Mouse (Mus musculus) embryonic facial prominence, embryonic 10.5 days (tissue): ENCODE data around the gene Insl5. TPM values are rescaled to one million over a fixed set of nuclear protein-coding genes. Genes with fewer than 3 reads are reported as not detected.

Experiments used
- DNase-seq: peaks from one replicate; pipeline ENCODE4 v3.0.0-alpha.2; 2017; ENCODE audit warnings: low spot score
- H3K27ac ChIP-seq: fragments of 300-500 bp; sonication (generic); replicated peaks from 2 replicates; pipeline ENCODE4 v1.5.1; 2016; ENCODE audit warnings: mild to moderate bottlenecking
- H3K27me3 ChIP-seq: fragments of 300-500 bp; sonication (generic); replicated peaks from 2 replicates; pipeline ENCODE4 v1.6.1; 2016; ENCODE audit warnings: low read depth, mild to moderate bottlenecking; ENCODE audit not compliant: poor library complexity, severe bottlenecking
- H3K36me3 ChIP-seq: fragments of 300-500 bp; sonication (generic); replicated peaks from 2 replicates; pipeline ENCODE4 v1.6.1; 2016; ENCODE audit warnings: mild to moderate bottlenecking, moderate library complexity
- H3K4me1 ChIP-seq: fragments of 300-500 bp; sonication (generic); 2 replicates; pipeline ENCODE4 v1.6.1; 2016
- H3K4me3 ChIP-seq: fragments of 300-500 bp; sonication (generic); 2 replicates; pipeline ENCODE4 v1.5.1; 2016; ENCODE audit warnings: mild to moderate bottlenecking, moderate library complexity
- H3K9me3 ChIP-seq: fragments of 300-500 bp; sonication (generic); 2 replicates; pipeline ENCODE4 v1.6.1; 2016; ENCODE audit warnings: mild to moderate bottlenecking
- WGBS: fragments of 180-500 bp; shearing (Covaris S2); methylation state at CpG from one replicate; pipeline ENCODE4 v1.1.7; 2016; 5-methylcytosine and 5-hydroxymethylcytosine counted together
- polyA plus RNA-seq: library from polyadenylated mRNA; unstranded; fragments of >200 nt; fragmentation: Nextera tagmentation; extraction: Ambion mirVana; gene quantifications from 2 replicates; pipeline ENCODE4 v1.2.1, GENCODE M21; 2016

Gene Insl5
- polyA plus RNA-seq, result 0.30 TPM in 1 of 2 replicates, not detected in the other

DNA sequence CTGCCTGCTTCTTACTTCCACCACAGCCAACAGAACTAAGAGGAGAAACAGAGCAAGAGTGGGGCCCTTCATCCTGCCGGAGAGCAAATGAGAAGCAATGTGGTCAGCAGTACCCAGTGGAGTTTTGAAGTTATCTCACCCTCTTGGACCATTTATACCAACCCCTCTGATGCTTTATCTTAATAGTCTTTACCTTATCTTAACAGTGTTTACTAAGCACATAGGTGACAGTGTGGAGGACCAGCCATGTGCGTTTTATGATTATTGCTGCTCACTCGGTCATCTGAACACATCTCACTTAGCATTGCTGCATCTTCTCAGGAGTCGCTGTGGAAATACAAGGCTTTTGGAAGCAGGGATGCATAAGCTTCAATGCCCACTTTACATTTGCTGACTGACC is at the start of gene Insl5:
Gene Insl5 (minus strand): TSS at position 222 of the 400 bp plus-strand sequence.
- no peak within 1 kb of the TSS for H3K27ac ChIP-seq
- no peak within 1 kb of the TSS for H3K4me3 ChIP-seq
- H3K36me3 ChIP-seq, result no peaks in the 10 kb centered on the region
- no peaks in the 10 kb centered on the region for H3K27me3 ChIP-seq
- no peaks in the 10 kb centered on the region for H3K9me3 ChIP-seq
- no peak for DNase-seq
- H3K4me1 ChIP-seq, result no peaks in the 10 kb centered on the region
- WGBS, result 90% methylated on average over 4 of the region's 4 CpGs

DNA sequence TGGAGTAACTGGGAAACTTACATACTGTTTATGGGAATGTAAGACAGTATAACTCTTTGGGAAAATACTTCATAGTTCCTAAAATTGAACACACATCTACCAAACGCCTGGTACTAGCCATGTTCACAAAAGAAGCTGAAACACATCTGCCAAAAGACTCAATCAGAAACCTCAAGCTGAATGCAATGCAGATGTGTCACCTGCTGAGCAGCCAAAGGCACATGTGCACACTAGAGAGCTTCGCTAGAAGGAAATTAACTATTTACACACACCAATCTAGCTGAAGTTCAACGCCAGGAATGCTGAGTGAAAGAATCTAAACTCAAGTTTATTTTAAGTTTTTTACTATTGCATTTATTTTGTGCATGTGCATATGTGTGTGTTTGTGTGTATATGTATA is 44.0 kb upstream of the Insl5 start:
- no peaks in the 10 kb centered on the region for H3K36me3 ChIP-seq
- no peaks in the 10 kb centered on the region for H3K27me3 ChIP-seq
- H3K4me3 ChIP-seq, result no peak overlapping the region
- H3K9me3 ChIP-seq, result no peaks in the 10 kb centered on the region
- WGBS, result 78% methylated on average over 3 of the region's 3 CpGs
- no peak overlapping the region for H3K27ac ChIP-seq
- no peak for DNase-seq
- no peaks in the 10 kb centered on the region for H3K4me1 ChIP-seq

DNA sequence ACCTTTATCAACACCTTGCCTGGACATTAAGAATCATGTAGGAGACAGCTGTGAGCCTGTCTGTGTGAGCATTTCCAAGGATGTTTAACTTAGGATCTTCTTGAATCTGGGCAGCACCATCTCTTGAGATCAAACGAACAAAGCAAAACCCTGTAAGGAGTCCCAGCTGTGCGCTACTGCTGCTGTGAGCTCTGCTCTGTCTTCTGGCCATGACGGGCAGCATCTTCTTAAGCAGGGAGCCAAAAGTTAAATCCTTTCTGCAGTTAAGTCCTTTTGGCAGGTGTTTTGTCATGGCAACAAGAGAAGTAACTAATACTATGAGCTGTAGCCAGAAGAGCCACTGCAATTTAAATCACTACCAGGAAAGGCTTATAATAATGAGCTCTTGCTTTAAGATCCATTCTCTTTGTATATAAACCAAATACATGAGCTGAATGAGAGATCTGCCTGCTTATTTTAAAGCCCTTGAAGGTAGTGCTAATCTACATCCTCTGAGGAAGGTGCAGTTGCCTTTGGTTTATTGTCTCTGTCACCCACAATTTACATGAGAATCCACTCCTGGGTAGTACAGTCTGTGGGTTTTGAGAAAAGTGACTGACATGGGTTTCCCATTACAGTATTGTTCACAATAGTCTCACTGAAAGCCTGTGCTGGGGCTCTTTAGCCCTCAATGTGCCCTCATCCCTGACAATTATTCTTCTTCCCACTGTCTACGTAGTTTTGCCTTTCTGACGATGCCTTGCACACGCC is 41.4 kb upstream of the Insl5 start:
- 66% methylated on average over 6 of the region's 6 CpGs for WGBS
- Histone ChIP-seq H3K4me3 (no peak overlapping the region), H3K27me3 (no peaks in the 10 kb centered on the region), H3K4me1 (no peaks in the 10 kb centered on the region), H3K9me3 (no peaks in the 10 kb centered on the region), H3K36me3 (no peaks in the 10 kb centered on the region), H3K27ac (no peak overlapping the region)
- no peak for DNase-seq

DNA sequence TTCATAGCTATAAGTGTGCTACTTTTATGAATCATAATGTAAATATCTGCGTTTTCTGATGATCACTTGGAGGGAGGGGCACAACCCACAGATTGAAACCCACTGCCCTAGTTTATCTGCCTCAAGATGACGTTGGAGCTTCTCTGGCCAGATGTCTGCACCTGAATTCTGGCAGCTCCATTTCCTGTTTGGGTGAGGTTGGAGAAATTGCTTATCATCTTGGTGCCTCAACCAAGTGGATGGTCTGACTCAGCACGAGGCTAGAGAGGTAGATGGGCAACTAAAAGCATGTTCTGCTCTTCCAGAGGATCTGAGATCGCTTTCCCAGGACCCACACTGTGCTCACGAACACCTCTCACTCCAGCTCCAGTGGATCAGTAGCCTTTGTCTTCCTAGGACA is 38.3 kb upstream of the Insl5 start:
- Histone ChIP-seq H3K9me3 (no peaks in the 10 kb centered on the region), H3K36me3 (no peaks in the 10 kb centered on the region), H3K4me1 (no peaks in the 10 kb centered on the region), H3K4me3 (no peak overlapping the region), H3K27me3 (no peaks in the 10 kb centered on the region), H3K27ac (no peak overlapping the region)
- no peak for DNase-seq
- 84% methylated on average over 5 of the region's 5 CpGs for WGBS

DNA sequence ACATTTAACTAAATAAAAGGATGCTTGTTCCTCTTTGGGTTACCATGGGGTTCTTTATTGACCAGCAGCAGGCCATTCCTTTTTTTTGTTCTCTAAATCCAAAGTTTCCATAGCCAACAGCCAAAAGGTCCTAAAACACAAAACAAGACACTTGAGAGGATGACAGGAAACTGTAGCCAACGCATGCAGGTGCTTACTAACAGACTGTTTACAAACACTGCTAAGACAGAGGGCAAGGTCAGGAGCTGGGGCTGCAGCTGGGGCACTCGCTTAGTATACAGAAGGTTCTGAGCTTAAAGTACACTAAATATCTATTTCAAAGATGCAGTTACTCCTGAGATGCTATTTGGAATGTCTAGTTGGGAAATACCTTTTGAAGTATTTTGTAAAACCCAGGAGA is 37.8 kb upstream of the Insl5 start:
- no peaks in the 10 kb centered on the region for H3K27me3 ChIP-seq
- H3K4me1 ChIP-seq, result no peaks in the 10 kb centered on the region
- H3K36me3 ChIP-seq, result peaks cover 4% of the 10 kb centered on the region; the same call in 1 of the 2 replicates
- H3K9me3 ChIP-seq, result no peaks in the 10 kb centered on the region
- H3K4me3 ChIP-seq, result no peak overlapping the region
- WGBS, result 85% methylated on average over 2 of the region's 2 CpGs
- DNase-seq, result no peak
- no peak overlapping the region for H3K27ac ChIP-seq

DNA sequence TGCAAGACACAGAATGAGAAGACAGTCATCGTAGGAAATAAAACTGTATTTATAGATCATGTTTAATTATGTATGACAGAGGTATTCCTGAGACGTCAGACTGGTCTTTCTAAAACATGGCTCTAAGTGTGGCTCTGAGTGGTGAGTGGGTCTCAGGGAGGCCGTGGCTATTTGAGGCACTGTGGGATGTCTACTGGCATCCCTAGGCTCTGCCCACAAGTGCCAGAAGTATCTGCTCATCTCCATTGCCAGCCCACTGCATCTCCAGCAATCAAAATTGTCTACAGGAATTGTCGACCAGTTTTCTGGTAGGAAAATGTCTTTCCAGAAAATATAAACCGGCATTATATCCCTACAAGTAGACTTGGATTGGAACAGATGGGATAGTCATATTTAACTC is 30.3 kb upstream of the Insl5 start:
- Histone ChIP-seq H3K9me3 (no peaks in the 10 kb centered on the region), H3K36me3 (peaks cover 13% of the 10 kb centered on the region), H3K27me3 (no peaks in the 10 kb centered on the region), H3K27ac (no peak overlapping the region), H3K4me3 (no peak overlapping the region), H3K4me1 (no peaks in the 10 kb centered on the region)
- no peak for DNase-seq
- 90% methylated on average over 5 of the region's 5 CpGs for WGBS

DNA sequence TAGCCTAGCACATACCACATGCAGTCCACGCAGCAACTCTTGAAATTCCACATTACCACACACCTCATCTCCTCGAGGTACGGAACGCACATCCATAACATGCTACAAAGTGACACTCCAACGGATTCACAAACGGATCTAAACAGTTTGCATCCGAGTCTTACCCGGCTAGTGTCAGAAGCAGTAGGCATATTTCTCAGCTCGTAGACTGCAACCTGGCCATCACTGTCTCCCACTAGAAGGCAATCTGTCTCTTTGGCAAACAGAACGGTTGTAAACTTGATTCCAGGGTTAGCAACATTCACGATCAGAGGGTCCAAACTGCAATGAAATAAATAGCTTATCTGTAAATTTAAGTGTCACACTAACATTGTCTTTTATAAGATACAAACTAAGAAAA is 21.4 kb upstream of the Insl5 start:
- 91% methylated on average over 11 of the region's 11 CpGs for WGBS
- DNase-seq, result no peak
- Histone ChIP-seq H3K36me3 (0 out of 2 replicates have a peak, but pooled peaks cover 2% of the 10 kb centered on the region), H3K9me3 (no peaks in the 10 kb centered on the region), H3K27me3 (no peaks in the 10 kb centered on the region), H3K4me3 (no peak overlapping the region), H3K27ac (no peak overlapping the region), H3K4me1 (no peaks in the 10 kb centered on the region)

DNA sequence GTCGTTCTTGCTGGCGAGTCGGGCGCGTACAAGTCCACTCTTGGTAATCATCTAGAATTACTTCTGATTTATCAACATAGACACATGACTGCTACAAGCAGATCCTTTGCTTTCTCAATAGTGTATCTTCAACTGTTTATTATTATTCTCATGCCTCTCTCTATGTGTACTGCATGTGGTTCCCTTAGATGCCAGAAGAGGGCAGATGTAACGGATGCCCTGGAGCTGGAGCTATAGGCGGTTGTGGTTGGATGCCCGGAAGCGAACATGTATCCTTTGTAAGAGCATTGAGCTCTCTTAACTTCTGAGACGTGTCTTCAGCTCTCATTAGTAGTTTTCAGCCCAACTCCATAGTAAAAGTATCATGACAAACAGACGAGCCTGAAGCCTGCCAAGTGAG is 16.4 kb upstream of the Insl5 start:
- Histone ChIP-seq H3K4me3 (no peak overlapping the region), H3K36me3 (no peaks in the 10 kb centered on the region; the same call in 1 of the 2 replicates), H3K27me3 (no peaks in the 10 kb centered on the region), H3K4me1 (no peaks in the 10 kb centered on the region), H3K9me3 (no peaks in the 10 kb centered on the region), H3K27ac (no peak overlapping the region)
- no peak for DNase-seq
- 94% methylated on average over 11 of the region's 11 CpGs for WGBS

DNA sequence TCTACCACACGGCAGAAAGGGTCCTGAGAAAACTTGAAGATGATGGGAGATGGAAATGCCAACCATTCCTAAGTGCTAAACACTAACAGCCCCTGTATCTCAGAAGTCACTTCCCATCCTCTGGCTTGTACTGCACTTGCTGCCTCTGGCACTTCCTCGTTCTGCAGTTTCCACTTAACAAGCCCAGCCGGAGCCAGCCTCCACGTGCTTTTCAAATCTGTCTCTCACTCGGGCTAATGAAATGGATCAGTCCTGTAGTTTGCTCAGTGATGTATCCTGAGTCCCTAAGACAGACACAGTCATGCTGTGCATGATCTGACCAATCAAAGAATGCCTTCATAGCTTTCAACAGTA is 13.2 kb upstream of the Insl5 start:
- DNase-seq, result no peak
- no peaks in the 10 kb centered on the region for H3K4me1 ChIP-seq
- WGBS, result 67% methylated on average over 5 of the region's 5 CpGs
- H3K27me3 ChIP-seq, result no peaks in the 10 kb centered on the region
- no peak overlapping the region for H3K4me3 ChIP-seq
- no peaks in the 10 kb centered on the region for H3K9me3 ChIP-seq
- no peaks in the 10 kb centered on the region; the same call in 1 of the 2 replicates for H3K36me3 ChIP-seq
- no peak overlapping the region for H3K27ac ChIP-seq

DNA sequence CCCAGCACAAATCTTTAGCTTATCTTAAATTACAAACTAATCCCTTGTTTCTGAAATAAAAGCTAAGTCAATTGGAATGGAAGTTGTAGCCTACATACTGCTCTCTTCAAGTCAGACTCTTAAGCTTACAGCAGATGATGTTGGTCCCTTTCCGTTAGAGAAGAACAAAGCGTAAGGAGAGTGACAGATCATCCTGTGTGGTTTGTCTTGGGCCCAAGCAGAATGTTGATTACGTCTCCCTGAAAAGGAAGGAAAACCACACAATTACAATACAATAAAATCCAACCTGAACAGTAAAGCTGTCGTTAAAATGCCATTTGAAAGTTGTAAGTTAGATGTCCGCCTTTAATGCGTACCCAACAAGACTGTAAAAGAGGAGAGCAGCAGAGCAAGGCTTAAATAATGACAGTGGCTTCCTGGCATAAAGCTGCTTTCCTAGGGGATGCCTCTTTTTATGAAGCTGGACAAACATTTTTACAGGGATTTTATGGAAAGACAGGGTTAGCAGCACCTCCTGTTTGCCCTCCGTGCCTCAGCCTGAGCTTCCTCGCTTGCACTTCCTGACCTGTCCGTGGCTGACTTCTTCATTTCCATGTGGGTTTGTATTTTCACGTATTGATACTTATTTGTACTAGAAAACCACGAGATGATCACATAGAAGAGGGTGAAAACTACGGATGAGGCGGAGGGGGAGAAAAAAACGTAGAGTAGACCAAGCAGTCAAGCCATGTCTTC is 12.6 kb upstream of the Insl5 start:
- DNase-seq, result no peak
- Histone ChIP-seq H3K4me3 (no peak overlapping the region), H3K9me3 (no peaks in the 10 kb centered on the region), H3K27me3 (no peaks in the 10 kb centered on the region), H3K36me3 (no peaks in the 10 kb centered on the region; the same call in 1 of the 2 replicates), H3K4me1 (no peaks in the 10 kb centered on the region), H3K27ac (no peak overlapping the region)
- 89% methylated on average over 14 of the region's 14 CpGs for WGBS

DNA sequence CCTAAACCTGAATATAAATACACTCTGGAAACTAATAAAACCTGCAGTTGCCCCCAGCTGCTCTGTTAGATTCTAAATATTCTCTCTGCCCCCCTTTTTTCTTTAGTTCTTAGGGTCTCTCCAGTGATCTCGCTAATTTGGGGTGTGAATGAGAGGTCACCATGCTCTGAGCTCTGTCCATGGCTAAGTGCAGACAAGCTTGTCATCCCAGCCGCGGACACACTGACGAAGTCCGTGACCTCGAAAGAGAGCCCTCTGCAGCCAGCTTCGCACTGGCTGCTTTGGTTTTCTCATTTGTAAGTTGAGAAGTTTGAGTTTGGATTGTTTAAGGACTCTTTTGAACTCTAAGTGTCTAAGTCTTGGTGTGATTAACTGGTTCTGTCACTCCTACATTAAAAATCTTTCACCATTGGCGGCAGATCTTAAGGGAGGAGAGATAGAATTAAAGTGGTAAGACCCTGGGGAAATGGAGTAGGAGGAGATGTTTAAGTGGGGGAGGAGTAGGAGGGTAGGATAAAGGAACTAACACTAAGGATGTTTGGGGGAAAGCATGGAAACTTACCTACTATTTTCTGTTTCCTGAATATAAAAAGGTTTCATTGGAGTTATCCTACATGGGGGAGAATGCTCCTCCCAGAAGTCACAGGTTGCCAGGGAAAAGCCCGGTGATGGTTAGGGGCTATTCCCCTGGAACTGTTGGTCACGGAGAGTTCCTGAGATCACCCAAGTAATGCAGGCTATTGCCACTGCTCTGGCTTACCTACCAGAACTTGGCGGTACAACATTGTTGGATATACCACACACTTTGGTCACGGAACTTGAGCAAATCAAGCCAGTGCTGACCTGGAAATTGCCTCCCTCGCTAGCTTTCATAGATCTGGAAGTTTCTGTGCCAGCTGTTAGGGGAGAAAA is 1.8 kb upstream of the Insl5 start:
- H3K4me1 ChIP-seq, result no peaks in the 10 kb centered on the region
- H3K36me3 ChIP-seq, result no peaks in the 10 kb centered on the region
- 74% methylated on average over 13 of the region's 13 CpGs for WGBS
- H3K27ac ChIP-seq, result no peak overlapping the region
- H3K9me3 ChIP-seq, result no peaks in the 10 kb centered on the region
- DNase-seq, result no peak
- H3K4me3 ChIP-seq, result no peak overlapping the region
- no peaks in the 10 kb centered on the region for H3K27me3 ChIP-seq

DNA sequence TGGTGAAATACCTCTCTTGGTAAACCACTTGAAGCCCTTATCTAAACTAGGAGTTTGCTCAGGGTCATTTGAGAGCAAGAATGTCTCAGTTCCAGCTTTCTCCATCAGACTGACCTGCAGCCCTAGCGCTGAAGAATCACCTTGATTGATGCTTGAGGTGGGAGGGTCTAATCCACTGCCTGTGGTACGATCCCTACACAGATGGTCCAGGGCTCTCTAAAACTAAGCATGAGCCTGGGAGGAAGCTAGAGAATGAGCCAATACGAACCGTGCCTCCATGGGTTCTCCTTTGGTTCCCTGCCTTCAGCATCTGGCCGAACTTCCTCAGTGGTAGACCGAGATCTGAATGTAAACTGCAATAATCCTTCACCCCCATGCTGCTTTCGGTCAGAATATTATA is 1.1 kb upstream of the Insl5 start:
- Histone ChIP-seq H3K9me3 (no peaks in the 10 kb centered on the region), H3K36me3 (no peaks in the 10 kb centered on the region), H3K4me1 (no peaks in the 10 kb centered on the region), H3K27me3 (no peaks in the 10 kb centered on the region), H3K4me3 (no peak overlapping the region), H3K27ac (no peak overlapping the region)
- WGBS, result 86% methylated on average over 7 of the region's 7 CpGs
- no peak for DNase-seq
